Mouse (Mus musculus) cortical plate, adult 2 months (tissue): Measurements from ENCODE around the gene Fbxl8. TPM values are rescaled to one million over a fixed set of nuclear protein-coding genes. Genes with fewer than 3 reads are reported as not detected.
A peak's percentile ranks its signal among the peaks of the same experiment; 100 is the strongest.
"Not testable (repeated sequence)": the region's sequence is repeated elsewhere in the genome, so short reads cannot be mapped to it uniquely, and the experiment has no call there.

Source experiments
- H3K27ac ChIP-seq: fragments of 200-500 bp; 2 replicates; pipeline ENCODE4 v1.5.1; 2012; ENCODE audit warnings: low read length, control low read depth, inconsistent platforms; ENCODE audit not compliant: insufficient read depth
- H3K4me1 ChIP-seq: fragments of 200-500 bp; 2 replicates; pipeline ENCODE4 v1.6.1; 2011; ENCODE audit warnings: low read length; ENCODE audit not compliant: control insufficient read depth, insufficient read depth
- H3K4me3 ChIP-seq: fragments of 200-500 bp; 2 replicates; pipeline ENCODE4 v1.5.1; 2011; ENCODE audit warnings: mild to moderate bottlenecking, low read length, control low read depth; ENCODE audit not compliant: insufficient read depth
- CTCF ChIP-seq: fragments of 200-500 bp; IDR thresholded peaks from 2 replicates; pipeline ENCODE4 v1.5.1; 2011; ENCODE audit warnings: mild to moderate bottlenecking, control low read depth, low read length; ENCODE audit not compliant: insufficient read depth; ENCODE audit errors: extremely low read depth
- POLR2A ChIP-seq: fragments of 200-500 bp; IDR thresholded peaks from 2 replicates; pipeline ENCODE4 v1.6.1; 2011; ENCODE audit warnings: mild to moderate bottlenecking, low read length, control low read depth; ENCODE audit not compliant: insufficient read depth; ENCODE audit errors: extremely low read depth
- polyA plus RNA-seq: library from polyadenylated mRNA; depleted of rRNA; stranded (reverse); fragments of >200 nt; gene quantifications from 2 replicates; pipeline ENCODE4 v1.2.3, GENCODE M21; 2012

Gene Fbxl8
- polyA plus RNA-seq, 1 experiment: 2.2 TPM

- TF ChIP-seq CTCF (peak; percentile 42; the same call in 1 of the 2 replicates), POLR2A (no peak)
- peak within 1 kb of the TSS; percentile 18; the same call in 1 of the 2 replicates for H3K27ac ChIP-seq
- peaks cover 2% of the 10 kb centered on the region; the same call in 1 of the 2 replicates for H3K4me1 ChIP-seq
- peak within 1 kb of the TSS; percentile 43 for H3K4me3 ChIP-seq
These were observed 25.5 kb downstream of the Fbxl8 start, which contains the start of gene 4931428F04Rik for GRCm38 (mm10) chr8:105289805-105290460. Gene 4931428F04Rik, minus strand, starts transcription at chr8:105289864.

DNA sequence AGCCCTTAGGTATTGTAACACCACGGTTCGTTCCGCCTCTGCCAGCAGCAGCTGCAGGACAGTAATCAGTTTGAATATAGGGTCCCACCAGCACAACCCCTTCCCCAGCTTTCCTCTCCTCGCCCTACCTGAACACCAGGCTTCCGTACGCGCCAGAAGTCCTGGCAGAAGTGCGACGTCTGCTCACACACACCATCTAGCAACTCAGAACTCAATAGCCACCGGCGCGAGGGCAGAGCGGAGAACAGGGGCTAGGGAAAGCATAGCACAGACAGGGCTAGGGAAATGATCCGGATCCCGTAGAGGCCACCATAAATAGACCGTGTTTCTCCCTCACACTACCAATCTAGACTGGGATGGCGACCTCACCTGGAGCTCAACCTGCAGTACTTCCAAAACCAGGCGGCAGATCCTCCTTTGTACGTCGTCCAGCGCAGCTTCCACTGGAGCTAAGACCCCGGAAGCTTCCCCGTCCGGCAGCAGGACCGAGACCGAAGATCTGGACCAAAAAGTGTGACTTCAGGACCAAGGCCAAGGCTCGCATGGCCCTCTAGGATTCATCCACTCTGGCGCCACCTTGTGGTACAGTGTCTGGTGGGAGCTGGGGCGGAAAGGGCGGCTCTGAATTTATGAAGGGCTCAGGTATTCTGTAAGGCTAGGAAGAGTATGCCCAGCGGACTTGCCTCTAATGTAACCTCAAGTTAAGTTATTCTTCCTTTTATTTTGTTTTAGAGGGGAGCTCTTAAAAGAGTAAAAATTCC, 26.3 kb downstream of the Fbxl8 start:
- TF ChIP-seq CTCF: peak; percentile 71
- TF ChIP-seq POLR2A: no peak
- Histone ChIP-seq H3K27ac (no peak overlapping the region), H3K4me3 (no peak overlapping the region; the same call in 1 of the 2 replicates), H3K4me1 (peaks cover 2% of the 10 kb centered on the region; the same call in 1 of the 2 replicates)

DNA sequence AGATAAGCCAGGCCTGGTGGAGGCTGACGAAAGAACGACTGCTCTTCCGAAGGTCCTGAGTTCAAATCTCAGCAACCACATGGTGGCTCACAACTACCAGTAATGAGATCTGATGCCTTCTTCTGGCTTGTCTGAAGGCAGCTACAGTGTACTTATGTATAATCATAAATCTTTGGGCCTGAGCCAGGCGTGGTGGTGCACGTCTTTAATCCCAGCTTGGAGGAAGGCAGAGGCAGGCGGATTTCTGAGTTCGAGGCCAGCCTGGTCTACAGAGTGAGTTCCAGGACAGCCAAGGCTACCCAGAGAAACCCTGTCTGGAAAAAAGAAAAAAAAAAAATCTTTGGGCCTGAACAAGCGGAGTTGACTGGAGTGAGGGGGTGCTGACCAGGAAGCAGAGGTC, 26.9 kb downstream of the Fbxl8 start:
- H3K27ac ChIP-seq, H3K4me3 ChIP-seq, H3K4me1 ChIP-seq: not testable (repeated sequence)

GRCm38 (mm10) chr8:105291802-105292201, 27.4 kb downstream of the Fbxl8 start:
- H3K4me1 ChIP-seq, H3K27ac ChIP-seq, H3K4me3 ChIP-seq: not testable (repeated sequence)
- TF ChIP-seq CTCF: 0 out of 2 replicates have a peak, but pooled peaks have one; percentile 3

DNA sequence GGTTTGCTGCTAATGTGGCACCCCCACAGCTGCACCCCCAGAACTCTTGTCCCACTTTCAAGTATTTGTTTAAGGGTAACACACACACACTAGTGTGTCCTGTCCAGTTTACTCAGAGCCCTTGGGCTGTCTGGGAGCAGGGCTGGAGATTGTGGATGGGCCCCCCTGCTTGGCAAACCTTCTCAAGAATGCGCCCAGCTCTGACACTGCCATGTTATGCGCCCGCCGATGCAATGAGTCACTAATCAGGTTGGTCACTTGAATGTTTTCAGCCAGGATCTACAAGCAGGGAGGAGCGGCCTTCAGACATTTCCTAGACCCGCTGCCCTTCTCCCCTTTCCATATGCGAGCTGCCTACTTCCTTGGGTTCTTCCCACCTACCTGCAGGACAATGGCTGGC, 28.0 kb downstream of the Fbxl8 start:
- TF ChIP-seq CTCF (no peak), POLR2A (no peak)
- Histone ChIP-seq H3K27ac (no peak overlapping the region), H3K4me1 (peaks cover 2% of the 10 kb centered on the region; the same call in 1 of the 2 replicates), H3K4me3 (no peak overlapping the region)

DNA sequence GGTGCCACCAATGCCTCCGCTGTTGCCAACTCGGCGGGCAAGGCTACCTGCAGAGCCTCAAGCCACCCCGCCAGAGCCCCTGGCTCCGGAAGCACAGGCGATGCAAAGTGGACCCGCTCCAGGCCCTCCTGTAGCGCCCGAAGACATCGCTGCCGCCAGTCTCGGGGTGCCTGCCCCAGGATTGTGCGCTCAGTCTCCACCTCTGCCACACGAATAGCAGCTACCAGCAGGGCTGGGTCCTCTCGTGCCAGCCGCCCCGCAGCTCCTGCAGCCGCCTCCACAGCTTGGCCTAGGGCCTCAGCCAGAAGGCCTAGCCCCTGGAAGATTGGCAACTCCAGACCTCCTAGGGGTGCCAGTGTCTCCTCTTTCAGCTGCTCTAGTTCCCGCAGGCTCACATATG, 29.0 kb downstream of the Fbxl8 start:
- no peaks in the 10 kb centered on the region for H3K4me1 ChIP-seq
- no peak for TF ChIP-seq CTCF
- TF ChIP-seq POLR2A: no peak
- no peak overlapping the region for H3K27ac ChIP-seq

GRCm38 (mm10) chr8:105294776-105295175, 30.3 kb downstream of the Fbxl8 start:
- Histone ChIP-seq H3K27ac (no peak overlapping the region), H3K4me3 (no peak overlapping the region), H3K4me1 (0 out of 2 replicates have a peak, but pooled peaks cover 2% of the 10 kb centered on the region)
- no peak for TF ChIP-seq CTCF
- no peak for TF ChIP-seq POLR2A

More for the DNA sequence above, 29.0 kb downstream of the Fbxl8 start:
- no peak overlapping the region for H3K4me3 ChIP-seq

GRCm38 (mm10) chr8:105295256-105295655, 30.8 kb downstream of the Fbxl8 start:
- Histone ChIP-seq H3K4me1 (0 out of 2 replicates have a peak, but pooled peaks cover 2% of the 10 kb centered on the region), H3K4me3 (no peak overlapping the region), H3K27ac (no peak overlapping the region)
- no peak for TF ChIP-seq CTCF

- no peak within 1 kb of the TSS; the same call in 1 of the 2 replicates for H3K4me3 ChIP-seq
- TF ChIP-seq POLR2A: no peak
- TF ChIP-seq CTCF: no peak
- 0 out of 2 replicates have a peak, but pooled peaks cover 2% of the 10 kb centered on the region for H3K4me1 ChIP-seq
- no peak within 1 kb of the TSS for H3K27ac ChIP-seq
These were observed 31.6 kb downstream of the Fbxl8 start, which contains the start of gene Exoc3l for GRCm38 (mm10) chr8:105295895-105296573. Gene Exoc3l, minus strand, starts transcription at chr8:105296101.
